Mouse (Mus musculus): ENCODE data around the gene Myo1d. TPM values are rescaled to one million over a fixed set of nuclear protein-coding genes. Genes with fewer than 3 reads are reported as not detected.
A peak's percentile ranks its signal among the peaks of the same experiment; 100 is the strongest.

Gene Myo1d
- total RNA-seq, 2 experiments from 2014 or later: 69.2 to 74.5 TPM

GRCm38 (mm10) chr11:80784294-80784743 lies 4.5 kb upstream of the Myo1d start:
- peak; percentile 79 for ATAC-seq (replicated peaks; ENCODE audit: low FRiP score, poor library complexity, severe bottlenecking)

- ATAC-seq (replicated peaks; ENCODE audit: low FRiP score, poor library complexity, severe bottlenecking): peak; percentile 34
Observed at GRCm38 (mm10) chr11:80783460-80783859, 3.6 kb upstream of the Myo1d start.

- ATAC-seq (replicated peaks; ENCODE audit: low FRiP score, poor library complexity, severe bottlenecking): no peak
Observed at GRCm38 (mm10) chr11:80781535-80781934, 1.7 kb upstream of the Myo1d start.

GRCm38 (mm10) chr11:80778916-80779526 lies 804 bp downstream of the Myo1d start:
- no peak; the same call in 1 of the 2 replicates for ATAC-seq (replicated peaks; ENCODE audit: low FRiP score, poor library complexity, severe bottlenecking)

- ATAC-seq (replicated peaks; ENCODE audit: low FRiP score, poor library complexity, severe bottlenecking): no peak
Observed at GRCm38 (mm10) chr11:80778157-80778556, 1.7 kb downstream of the Myo1d start.

- no peak for ATAC-seq (replicated peaks; ENCODE audit: low FRiP score, poor library complexity, severe bottlenecking)
Observed at GRCm38 (mm10) chr11:80777708-80778107, 2.1 kb downstream of the Myo1d start.

GRCm38 (mm10) chr11:80775535-80775934 lies 4.3 kb downstream of the Myo1d start:
- ATAC-seq (replicated peaks; ENCODE audit: low FRiP score, poor library complexity, severe bottlenecking): no peak

GRCm38 (mm10) chr11:80772595-80773210 lies 7.1 kb downstream of the Myo1d start:
- ATAC-seq (replicated peaks; ENCODE audit: low FRiP score, poor library complexity, severe bottlenecking): no peak

- no peak for ATAC-seq (replicated peaks; ENCODE audit: low FRiP score, poor library complexity, severe bottlenecking)
Observed at GRCm38 (mm10) chr11:80771596-80772250, 8.1 kb downstream of the Myo1d start.

- no peak for ATAC-seq (replicated peaks; ENCODE audit: low FRiP score, poor library complexity, severe bottlenecking)
Observed at GRCm38 (mm10) chr11:80771186-80771585, 8.6 kb downstream of the Myo1d start.

GRCm38 (mm10) chr11:80767320-80767617 lies 12.6 kb downstream of the Myo1d start:
- 0 out of 2 replicates have a peak, but pooled peaks have one; percentile 16 for ATAC-seq (replicated peaks; ENCODE audit: low FRiP score, poor library complexity, severe bottlenecking)

GRCm38 (mm10) chr11:80766472-80767319 lies 13.1 kb downstream of the Myo1d start:
- 0 out of 2 replicates have a peak, but pooled peaks have one; percentile 36 for ATAC-seq (replicated peaks; ENCODE audit: low FRiP score, poor library complexity, severe bottlenecking)

- ATAC-seq (replicated peaks; ENCODE audit: low FRiP score, poor library complexity, severe bottlenecking): no peak
Observed at GRCm38 (mm10) chr11:80766068-80766467, 13.8 kb downstream of the Myo1d start.

GRCm38 (mm10) chr11:80762066-80762465 lies 17.8 kb downstream of the Myo1d start:
- no peak for ATAC-seq (replicated peaks; ENCODE audit: low FRiP score, poor library complexity, severe bottlenecking)

GRCm38 (mm10) chr11:80761285-80761974 lies 18.4 kb downstream of the Myo1d start:
- ATAC-seq (replicated peaks; ENCODE audit: low FRiP score, poor library complexity, severe bottlenecking): peak; percentile 62

- ATAC-seq (replicated peaks; ENCODE audit: low FRiP score, poor library complexity, severe bottlenecking): no peak
Observed at GRCm38 (mm10) chr11:80759023-80759422, 20.8 kb downstream of the Myo1d start.

- no peak for ATAC-seq (replicated peaks; ENCODE audit: low FRiP score, poor library complexity, severe bottlenecking)
Observed at GRCm38 (mm10) chr11:80754201-80754600, 25.6 kb downstream of the Myo1d start.

- no peak for ATAC-seq (replicated peaks; ENCODE audit: low FRiP score, poor library complexity, severe bottlenecking)
Observed at GRCm38 (mm10) chr11:80751168-80751567, 28.7 kb downstream of the Myo1d start.

- ATAC-seq (replicated peaks; ENCODE audit: low FRiP score, poor library complexity, severe bottlenecking): no peak
Observed at GRCm38 (mm10) chr11:80749187-80749586, 30.6 kb downstream of the Myo1d start.

GRCm38 (mm10) chr11:80745426-80745825 lies 34.4 kb downstream of the Myo1d start:
- peak; percentile 71; the same call in 1 of the 2 replicates for ATAC-seq (replicated peaks; ENCODE audit: low FRiP score, poor library complexity, severe bottlenecking)
